Mouse (Mus musculus) kidney, postnatal 25 days (tissue): Measurements from ENCODE around the gene Ahcyl1.

Experiments
- DNase-seq, 2 experiments: peaks; one replicate each; pipeline ENCODE4 v3.0.0; 2021; ENCODE audit warnings: mixed read lengths in 2 of 2

Ahcyl1 gene

GRCm38 (mm10) chr3:107654861-107655260, 41.5 kb downstream of the Ahcyl1 start:
- peak in 1 of 2 experiments; percentile 65 for DNase-seq

- DNase-seq: no peak
Observed at GRCm38 (mm10) chr3:107652968-107653367, 43.4 kb downstream of the Ahcyl1 start.

GRCm38 (mm10) chr3:107650276-107650675, 46.1 kb downstream of the Ahcyl1 start:
- DNase-seq: peak; percentile 33 to 55

- DNase-seq: no peak
Observed at GRCm38 (mm10) chr3:107646947-107647346, 49.4 kb downstream of the Ahcyl1 start.

- no peak for DNase-seq
Observed at GRCm38 (mm10) chr3:107637606-107638172, 58.7 kb downstream of the Ahcyl1 start.

GRCm38 (mm10) chr3:107636236-107636635, 60.1 kb downstream of the Ahcyl1 start:
- DNase-seq: no peak

- no peak for DNase-seq
Observed at GRCm38 (mm10) chr3:107635836-107636235, 60.5 kb downstream of the Ahcyl1 start.

GRCm38 (mm10) chr3:107633906-107634305, 62.5 kb downstream of the Ahcyl1 start:
- no peak for DNase-seq

- no peak for DNase-seq
Observed at GRCm38 (mm10) chr3:107632786-107633185, 63.6 kb downstream of the Ahcyl1 start.

- DNase-seq: peak; percentile 95 to 97
Observed at GRCm38 (mm10) chr3:107631523-107631958, 64.8 kb downstream of the Ahcyl1 start, which contains the start of gene Strip1. Gene Strip1, minus strand, starts transcription at chr3:107631694.

- DNase-seq: peak; percentile 75 to 84
Observed at GRCm38 (mm10) chr3:107630682-107631522, 65.5 kb downstream of the Ahcyl1 start, which contains the start of gene Gm10961. Gene Gm10961, plus strand, starts transcription at chr3:107631322.

- DNase-seq: no peak
Observed at GRCm38 (mm10) chr3:107629411-107629810, 66.9 kb downstream of the Ahcyl1 start.

GRCm38 (mm10) chr3:107628551-107628950, 67.8 kb downstream of the Ahcyl1 start:
- no peak for DNase-seq

- DNase-seq: no peak
Observed at GRCm38 (mm10) chr3:107627641-107628040, 68.7 kb downstream of the Ahcyl1 start.

GRCm38 (mm10) chr3:107626751-107627150, 69.6 kb downstream of the Ahcyl1 start:
- DNase-seq: no peak

GRCm38 (mm10) chr3:107625536-107625935, 70.8 kb downstream of the Ahcyl1 start:
- no peak for DNase-seq

- no peak for DNase-seq
Observed at GRCm38 (mm10) chr3:107624424-107624823, 71.9 kb downstream of the Ahcyl1 start.

- DNase-seq: no peak
Observed at GRCm38 (mm10) chr3:107622537-107622936, 73.8 kb downstream of the Ahcyl1 start.

- no peak for DNase-seq
Observed at GRCm38 (mm10) chr3:107621286-107622075, 74.9 kb downstream of the Ahcyl1 start.

GRCm38 (mm10) chr3:107619911-107620310, 76.4 kb downstream of the Ahcyl1 start:
- DNase-seq: no peak

GRCm38 (mm10) chr3:107617800-107618199, 78.6 kb downstream of the Ahcyl1 start:
- no peak for DNase-seq
